Mouse (Mus musculus): ENCODE results near the gene 1700092M07Rik. TPM values are rescaled to one million over a fixed set of nuclear protein-coding genes. Genes with fewer than 3 reads are reported as not detected.

The 1700092M07Rik gene
- not detected for total RNA-seq (2022)

DNA sequence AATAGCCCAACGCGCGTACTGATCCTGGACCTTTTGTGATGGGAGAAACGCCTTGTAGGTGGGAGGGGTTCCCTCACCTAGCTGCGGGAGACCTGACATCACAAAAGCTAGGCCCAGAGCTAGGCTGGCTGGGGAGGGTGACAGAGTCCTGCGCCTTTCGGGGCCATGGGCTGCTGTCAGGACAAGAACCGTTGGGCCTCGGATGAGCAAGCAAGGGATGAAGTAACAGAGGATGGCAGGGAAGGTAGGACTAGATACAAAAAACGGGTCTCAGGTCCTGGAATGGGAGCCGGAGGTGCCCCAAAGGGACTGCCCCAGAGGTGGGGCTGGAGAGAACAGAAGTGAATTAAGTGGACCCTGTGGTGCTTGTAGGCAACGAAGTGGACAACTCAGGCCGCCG, at the start of gene 1700092M07Rik:
Gene 1700092M07Rik (plus strand): TSS at position 116 of the 400 bp plus-strand sequence.
- no peak for DNase-seq (ENCODE audit: low spot score in 2 of 2)

DNA sequence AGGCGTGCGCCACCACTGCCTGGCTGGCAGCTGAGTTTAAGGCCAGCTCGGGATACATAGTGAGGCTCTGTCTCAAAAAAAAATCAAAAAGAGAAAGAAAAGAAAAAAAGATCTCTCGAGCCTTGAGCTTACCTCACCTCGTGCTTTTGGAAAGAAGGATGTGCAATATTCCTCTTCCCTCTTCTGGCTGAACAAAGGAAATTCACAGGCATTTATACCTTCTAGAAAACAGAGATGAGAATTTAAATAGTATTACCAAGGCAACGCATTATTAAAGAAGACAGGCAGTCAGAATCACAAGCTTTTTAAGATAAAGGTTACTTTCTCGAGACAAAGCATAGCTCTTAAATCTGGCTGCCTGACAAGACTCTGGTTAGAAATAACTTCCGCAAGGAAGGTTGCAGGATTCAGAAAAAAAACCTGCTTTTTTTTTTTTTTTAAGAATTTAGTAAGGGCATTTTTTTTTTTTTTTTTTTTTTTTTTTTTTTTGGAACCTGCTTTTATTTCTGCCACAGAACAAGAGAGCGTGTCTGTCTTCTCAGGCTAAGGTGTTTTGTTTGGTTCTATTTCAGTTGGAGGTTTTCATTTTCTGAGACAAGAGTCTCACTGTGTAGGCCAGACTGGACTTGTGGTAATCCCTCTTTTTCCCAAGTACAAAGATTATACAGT, 48.5 kb upstream of the 1700092M07Rik start:
- DNase-seq (ENCODE audit: low spot score in 2 of 2): no peak

DNA sequence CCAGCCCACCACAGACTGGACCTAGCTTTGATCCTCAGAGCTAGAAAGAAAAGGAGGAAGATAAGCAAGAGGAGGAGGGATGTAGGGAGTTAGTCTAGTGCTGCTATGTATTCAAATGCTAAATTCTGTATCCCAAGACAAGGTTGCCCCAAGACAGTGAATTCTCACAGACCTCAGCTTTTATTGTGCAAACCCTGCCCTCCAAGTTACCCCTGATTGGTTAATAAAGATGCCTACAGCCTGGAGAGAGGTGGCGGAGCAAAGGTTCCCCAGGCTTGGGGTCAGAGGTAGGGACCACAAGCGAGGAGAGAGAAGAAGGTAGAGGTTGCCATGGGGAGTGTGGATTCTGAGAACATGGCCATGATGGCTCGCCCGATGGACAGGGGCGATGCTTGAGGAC, 47.8 kb upstream of the 1700092M07Rik start:
- no peak for DNase-seq (ENCODE audit: low spot score in 2 of 2)

DNA sequence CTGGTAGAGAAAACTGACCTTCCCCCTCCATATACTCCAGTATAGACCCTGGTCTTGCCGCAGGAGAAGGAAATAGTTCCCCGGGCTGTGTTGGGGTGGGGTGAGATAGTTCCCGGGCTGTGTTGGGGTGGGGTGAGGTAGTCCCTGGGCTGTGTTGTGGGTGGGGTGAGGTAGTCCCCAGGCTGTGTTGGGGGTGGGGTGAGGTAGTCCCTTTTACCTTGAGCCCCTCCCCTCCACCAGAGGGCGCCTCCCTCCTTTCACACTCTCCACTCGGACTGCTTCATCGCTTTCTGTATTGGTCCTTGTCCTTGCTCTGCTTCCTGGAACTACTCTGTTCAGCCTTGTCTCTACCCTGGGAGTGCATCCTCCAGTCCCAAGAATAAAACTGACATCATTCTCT, 45.2 kb upstream of the 1700092M07Rik start:
- DNase-seq (ENCODE audit: low spot score in 2 of 2): no peak

DNA sequence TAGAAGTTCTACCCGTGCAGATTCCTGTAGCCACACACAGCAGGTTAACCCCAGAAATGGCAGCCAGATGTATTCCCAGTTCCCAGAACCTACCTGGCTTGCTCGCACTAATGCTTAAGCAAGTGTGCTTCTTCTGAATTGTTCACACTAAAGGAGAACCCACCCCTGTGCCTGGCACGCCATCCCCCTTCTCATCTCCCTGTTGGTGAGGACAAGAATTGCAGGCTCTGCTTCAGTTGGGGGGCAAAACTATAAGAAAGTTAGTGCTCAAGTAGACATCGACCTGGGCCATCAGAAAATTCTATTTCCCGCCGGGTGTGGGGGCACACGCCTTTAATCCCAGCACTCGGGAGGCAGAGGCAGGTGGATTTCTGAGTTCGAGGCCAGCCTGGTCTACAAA, 40.9 kb upstream of the 1700092M07Rik start:
- DNase-seq (ENCODE audit: low spot score in 2 of 2): no peak

DNA sequence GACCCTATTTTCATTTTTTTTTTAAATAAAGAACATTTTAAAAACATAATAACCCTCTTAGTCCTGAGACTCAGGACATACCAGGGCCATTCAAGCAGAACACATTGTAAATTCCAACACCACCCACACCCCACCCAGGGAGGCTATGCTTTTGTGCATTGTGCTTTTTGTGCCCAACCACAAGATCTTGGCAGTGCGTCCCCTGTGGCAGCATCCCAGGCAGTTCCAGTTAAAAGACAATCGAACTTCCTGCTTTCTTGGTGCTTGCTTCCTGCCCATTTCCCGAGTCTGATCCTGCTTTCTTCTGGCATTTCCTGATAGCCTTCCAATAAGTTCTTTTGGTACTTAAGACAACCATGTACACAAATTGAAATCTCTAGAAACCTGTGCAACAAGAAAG, 38.1 kb upstream of the 1700092M07Rik start:
- no peak for DNase-seq (ENCODE audit: low spot score in 2 of 2)

DNA sequence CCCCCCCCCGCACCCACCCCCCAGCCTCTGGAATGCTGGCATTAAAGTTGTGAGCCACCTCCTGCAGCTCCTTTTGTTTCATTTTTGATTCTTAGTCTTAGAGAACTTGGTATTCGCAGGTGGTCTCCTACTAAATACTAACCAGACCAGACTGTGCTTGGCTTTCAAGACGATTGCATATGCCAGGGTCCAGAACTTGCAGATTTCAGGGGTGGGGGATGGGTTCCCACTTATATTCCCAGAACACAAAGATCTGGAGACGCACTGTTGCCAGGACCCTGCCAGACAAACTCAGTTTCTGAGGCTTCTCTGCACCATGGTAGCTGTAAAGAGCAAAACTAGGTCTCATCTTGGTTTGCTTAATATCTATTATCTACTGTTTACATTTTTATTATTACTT, 36.9 kb upstream of the 1700092M07Rik start:
- no peak for DNase-seq (ENCODE audit: low spot score in 2 of 2)

DNA sequence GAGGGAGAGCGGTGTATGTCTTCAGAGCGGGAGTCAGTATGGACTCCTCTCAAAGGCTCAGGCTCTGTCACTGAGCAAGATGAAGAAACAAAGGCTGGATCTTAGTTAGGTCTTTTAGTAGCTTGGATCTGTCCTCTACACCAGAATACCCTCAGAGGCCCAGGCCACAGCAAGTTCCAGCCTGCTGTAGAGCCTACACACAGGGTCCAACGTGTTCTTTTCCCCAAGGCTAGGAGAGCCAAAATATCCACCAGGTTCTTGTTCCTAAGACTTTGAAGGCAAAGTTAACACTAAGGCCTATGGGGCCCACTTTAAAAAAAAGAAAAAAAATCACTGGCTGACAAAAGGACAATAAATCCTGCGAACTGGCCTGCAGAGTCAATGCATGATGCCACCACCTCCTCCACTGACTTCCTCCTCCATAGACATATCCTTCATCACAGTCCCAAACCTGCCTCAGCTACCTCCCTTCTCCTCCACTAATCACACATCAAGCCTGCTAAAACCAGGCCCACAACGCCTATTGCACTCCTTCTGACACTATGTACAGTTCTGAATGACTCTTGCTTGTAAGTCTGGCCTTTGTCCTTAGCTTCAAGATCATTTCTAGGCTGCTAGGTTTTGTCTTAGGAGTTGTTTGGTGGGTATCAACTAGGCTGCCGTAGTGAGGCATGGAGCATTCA, 35.4 kb upstream of the 1700092M07Rik start:
- no peak for DNase-seq (ENCODE audit: low spot score in 2 of 2)

DNA sequence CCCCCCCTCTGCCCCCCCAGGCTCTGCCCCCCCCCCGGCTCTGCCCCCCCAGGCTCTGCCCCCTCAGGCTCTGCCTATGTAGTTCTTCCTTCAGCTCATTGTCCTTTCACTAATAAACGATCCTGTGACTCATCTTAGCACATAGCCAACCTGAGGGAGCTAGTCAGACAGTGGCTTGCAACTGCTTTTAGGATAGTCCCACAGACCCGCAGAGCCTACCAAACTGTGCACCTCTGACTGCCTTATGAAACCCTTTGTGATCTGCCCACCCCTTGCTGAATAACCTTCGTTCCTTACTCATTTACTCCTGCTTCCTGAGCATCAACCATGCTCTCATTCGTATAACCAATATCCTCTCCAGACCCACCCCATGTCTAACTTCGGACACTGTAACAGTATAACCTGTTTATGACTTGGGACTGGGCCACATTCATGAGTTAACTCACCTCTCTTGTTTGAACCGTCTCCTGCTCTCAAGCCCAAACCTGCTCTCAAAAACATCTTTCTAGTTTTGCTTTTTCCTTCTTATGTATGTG, 34.3 kb upstream of the 1700092M07Rik start:
- no peak for DNase-seq (ENCODE audit: low spot score in 2 of 2)

DNA sequence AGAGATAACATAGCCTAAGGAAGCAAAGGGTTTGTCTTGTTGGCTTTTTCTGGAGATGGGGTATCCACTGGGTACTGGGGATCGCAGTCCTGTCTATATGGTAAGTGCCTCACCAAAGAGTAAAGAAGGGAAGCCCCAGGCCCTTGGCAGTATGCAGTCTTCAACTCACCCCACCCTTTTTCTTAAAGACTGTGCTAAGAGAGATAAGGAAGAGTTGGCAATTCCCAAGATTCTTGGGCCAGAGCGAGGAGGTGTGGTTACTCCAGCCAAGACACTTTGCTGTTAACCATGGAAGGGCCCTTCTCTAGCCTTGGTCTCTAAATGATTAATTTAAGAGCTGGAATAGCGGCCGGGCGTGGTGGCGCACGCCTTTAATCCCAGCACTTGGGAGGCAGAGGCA, 33.6 kb upstream of the 1700092M07Rik start:
- DNase-seq (ENCODE audit: low spot score in 2 of 2): no peak

DNA sequence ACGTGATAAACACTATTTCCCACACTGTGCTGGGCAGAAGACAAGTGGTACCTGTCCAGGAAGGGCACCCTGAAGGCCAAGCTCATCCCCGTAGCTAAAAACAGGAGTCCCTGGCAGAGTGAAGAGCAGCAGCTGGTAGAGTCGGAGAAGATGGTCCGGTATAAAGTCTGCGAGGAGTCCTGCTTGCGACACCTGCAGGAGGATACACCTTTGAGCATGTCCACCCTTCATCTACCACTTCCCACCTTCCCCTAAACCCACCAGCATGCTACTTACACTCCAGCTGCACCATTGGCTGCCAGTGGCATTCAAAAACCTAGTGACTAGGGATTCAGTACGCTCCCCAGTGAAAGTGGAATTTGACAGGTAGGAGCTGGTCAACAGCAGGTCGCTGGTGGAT, 31.6 kb upstream of the 1700092M07Rik start:
- no peak for DNase-seq (ENCODE audit: low spot score in 2 of 2)

DNA sequence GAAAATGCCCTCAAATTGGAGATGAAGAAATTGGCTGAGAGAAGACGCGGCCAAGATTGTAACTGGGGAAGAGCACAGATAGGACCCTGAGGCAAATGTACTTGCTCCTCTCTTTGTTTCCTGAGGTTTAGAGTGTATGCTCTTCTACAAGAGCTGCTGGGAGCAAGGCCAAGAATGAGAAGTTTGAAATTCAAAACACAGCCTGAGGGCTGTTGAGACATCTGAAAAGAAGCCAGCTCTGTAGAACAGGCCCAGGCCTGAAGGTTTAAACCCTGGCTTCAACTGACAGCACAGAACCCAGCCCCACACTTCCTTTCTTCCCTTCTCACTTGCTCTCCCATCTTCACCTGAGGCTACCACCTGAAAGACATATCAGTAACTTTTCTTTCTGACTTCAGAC, 30.5 kb upstream of the 1700092M07Rik start:
- DNase-seq (ENCODE audit: low spot score in 2 of 2): no peak

DNA sequence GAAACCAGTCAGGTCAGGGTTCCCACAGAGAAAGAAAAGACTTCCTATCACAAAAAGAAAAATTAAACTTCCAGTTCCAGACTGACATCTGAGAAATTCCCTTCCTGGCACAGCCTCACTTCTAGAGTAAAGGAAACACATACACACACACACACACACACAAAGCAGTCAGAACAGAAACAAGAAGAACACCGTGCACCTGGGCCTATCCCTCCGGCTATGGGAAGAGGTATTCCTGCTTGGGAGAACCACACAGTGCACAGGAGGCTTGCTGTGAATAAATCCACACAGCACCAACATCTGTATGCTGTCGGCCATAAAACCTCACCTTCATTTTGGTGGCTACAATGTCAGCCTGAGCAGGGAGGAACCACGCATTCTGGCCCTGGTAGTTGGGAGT, 29.0 kb upstream of the 1700092M07Rik start:
- DNase-seq (ENCODE audit: low spot score in 2 of 2): no peak

DNA sequence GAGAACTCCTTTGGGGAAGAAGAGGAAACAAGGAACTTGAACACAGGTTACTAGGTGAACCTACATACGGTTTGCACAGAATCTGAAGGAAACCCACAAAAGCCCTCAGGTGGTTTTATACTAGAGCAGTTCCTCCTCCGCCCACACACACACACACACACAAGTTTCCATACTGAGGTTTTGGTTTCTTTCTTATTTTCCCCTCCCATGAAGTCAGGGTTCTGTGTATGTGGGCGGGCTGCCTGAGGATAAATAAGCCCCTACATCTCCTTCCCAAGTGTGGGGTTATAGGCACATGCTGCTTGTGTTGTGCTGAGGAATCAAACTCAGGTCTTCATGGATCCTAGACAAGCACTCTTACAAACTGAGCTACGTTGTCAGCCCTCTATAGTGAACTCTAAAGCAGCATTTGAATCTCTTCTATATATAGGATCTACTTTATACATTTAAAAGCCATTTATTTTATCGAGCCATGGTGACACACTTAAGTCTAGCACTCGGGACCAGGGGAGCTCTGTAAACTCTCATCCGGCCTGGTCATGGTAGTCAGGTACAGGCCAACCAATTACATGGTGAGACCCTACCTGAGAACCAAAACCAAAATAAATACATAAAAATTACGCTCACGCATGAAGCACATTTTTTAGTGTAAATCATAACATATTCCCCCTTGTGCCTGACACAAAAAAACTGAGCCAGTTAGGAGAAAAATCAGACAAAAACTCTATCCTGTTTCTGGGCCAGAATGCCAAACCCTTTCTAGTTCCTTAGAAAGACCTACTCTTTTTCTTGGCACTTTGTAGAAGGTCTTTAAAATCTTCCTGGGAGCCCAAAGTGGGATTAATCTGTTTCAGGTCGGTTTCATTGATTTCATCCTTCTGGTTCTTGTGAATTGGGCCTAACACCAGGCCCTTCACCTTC, 28.3 kb upstream of the 1700092M07Rik start:
- no peak for DNase-seq (ENCODE audit: low spot score in 2 of 2)

DNA sequence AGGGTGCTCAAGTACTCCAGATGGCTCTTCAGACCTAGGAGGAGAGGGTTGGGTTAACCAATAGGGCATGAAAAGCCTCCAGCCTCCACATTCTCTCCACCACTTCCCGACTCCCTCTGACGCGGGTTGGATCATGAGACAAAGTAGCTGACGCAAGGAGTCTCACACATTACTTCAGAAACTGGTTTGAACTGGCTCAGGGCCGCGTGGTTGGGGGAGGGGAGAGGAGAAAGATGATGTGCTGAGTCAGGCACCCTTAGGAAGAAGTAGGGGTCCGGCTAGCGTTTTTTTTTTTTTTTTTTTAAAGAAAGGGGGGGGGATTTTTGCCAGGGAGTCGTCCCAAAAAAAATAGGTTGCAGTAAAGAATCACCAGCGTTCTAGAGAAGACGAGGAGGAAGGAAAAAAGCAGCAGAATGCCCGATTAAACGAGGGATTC, 27.6 kb upstream of the 1700092M07Rik start:
- peak; percentile 33 to 41 for DNase-seq (ENCODE audit: low spot score in 2 of 2)

DNA sequence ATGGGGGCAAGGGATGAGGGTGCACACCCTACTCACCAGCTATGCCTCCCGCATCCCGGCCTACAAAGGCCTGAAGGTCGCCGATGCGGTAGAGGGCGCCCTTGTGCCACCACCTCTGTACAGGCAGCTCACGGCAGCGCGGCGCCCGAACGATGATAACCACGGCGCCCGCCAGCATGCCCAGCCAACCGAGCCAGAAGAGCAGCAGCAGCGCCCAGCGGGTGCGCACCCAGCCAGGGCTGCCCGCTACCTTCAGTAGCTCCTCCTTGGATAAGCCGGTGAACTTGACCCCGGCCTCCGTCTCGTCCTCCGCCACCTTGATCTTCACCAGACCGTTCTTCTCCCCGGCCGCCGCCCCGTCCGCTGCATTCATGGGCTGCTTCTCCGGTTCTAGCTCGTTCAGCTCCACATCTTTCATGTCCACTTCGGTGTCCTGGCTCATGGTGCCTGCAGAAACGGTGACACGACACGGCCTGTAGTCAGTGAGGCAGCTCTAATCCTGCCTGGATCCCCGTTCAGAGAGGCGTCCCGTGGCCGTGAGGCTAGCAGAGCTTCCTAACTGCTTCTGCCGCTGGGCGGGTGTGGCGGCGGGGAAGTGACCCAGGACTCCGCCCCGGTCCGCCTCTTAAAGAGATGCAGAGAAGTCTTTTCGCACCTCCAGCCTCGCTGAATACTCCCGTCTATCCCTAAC, 27.1 kb upstream of the 1700092M07Rik start:
- DNase-seq (ENCODE audit: low spot score in 2 of 2): peak; percentile 87 to 91

DNA sequence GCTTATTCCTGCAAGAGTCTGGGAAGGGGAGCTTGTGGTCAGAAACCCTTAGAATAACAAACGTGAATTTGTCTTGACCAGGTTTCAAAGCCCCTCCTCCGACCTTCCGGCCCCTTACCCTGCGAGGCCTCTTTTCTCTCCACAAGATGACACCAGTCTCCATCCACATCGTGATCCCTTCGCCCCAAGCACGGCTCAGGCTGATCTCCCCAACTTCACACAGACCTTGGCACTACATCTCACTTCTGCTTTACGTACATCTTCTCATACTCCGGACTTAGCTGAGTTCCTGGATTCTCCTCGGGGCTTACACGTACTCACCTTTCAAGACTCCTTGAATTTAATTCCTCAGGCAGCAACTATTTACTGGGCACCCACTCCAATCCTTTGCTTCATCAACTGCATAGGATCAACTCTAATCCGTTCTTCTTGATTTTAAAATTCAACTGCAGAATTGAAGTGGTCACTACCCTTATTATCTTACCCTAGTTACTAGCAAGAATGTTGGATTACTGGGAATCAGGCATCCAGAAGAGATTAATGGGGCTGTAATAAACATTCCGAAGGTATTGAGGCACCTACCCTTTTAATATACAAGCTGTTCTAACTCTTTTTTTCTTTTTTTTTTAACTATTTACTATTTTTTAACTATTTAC, 26.4 kb upstream of the 1700092M07Rik start:
- no peak for DNase-seq (ENCODE audit: low spot score in 2 of 2)

DNA sequence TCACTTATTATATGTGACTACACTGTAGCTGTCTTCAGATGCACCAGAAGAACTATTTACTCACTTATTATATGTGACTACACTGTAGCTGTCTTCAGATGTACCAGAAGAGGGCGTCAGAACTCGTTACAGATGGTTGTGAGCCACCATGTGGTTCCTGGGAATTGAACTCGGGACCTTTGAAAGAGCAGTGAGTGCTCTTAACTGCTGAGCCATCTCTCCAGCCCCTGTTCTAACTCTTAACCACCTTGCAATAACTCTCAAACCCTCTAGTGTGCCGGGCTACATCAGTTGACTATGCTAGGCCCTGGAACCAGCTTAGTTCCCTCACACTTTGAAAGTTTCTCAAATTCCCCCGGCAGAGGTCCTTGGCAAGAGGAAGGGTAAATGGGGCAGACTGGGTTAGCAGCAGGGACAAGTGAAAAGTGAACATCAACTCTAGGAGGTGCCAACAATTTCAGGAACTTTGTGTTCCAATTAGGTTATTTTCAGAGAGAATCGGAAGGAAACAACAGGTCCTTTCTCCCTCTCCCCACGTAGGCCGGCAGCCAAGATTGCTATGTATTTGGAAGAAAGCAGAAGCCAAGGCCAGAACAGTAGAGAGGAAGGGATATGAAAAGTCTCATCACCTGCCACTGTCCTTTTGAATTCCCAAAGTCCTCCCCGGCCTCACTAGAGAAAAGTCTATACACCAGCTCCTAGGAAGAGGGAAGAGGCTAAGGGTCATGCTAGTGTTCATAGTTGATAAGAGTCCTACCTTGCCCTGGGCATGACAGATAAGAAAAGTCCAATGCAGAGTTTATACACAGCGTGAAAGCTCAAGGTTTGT, 25.7 kb upstream of the 1700092M07Rik start:
- no peak for DNase-seq (ENCODE audit: low spot score in 2 of 2)

DNA sequence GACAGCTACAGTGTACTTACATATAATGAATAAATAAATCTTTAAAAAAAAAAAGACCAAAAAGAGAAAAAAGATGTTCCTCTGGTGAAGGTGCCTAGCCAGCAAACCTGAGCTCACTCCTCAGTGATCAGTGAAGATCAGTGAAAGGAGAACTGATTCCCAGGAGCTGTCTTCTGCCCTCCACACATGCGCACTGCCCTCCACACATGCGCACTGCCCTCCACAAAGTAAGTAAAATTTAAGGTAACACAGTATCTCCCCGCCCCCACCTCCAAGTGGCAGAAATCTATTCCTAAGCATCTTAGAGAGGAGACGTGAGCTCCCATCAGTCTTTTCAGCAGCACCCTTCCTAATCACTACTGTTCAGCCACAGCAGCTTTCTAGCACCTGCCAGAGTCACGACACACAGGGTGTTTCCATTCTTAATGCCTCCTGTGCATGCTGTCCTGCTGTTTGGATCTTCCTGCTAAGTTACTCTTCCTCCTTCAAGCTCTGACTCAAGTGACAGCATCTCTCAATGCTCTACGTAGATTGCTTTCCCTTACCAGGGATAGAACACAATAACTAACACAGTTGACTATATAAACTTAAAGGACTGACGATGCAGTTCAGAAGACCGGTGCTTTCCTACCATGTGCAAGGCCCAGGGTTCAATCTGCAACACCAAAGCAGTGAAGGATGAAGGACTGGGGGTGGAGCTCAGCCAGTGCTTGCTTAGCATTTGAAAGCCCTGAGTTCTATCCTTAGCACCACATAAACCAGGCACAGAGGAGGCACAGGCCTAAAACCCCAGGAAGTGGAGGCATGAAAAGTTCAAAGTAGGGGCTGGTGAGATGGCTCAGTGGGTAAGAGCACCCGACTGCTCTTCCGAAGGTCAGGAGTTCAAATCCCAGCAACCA, 24.4 kb upstream of the 1700092M07Rik start:
- no peak for DNase-seq (ENCODE audit: low spot score in 2 of 2)

Measured in gastrocnemius, adult 8-10 months (tissue).